14 mouse cellular contexts compared by ENCODE assay signal in the genomic region with DNA sequence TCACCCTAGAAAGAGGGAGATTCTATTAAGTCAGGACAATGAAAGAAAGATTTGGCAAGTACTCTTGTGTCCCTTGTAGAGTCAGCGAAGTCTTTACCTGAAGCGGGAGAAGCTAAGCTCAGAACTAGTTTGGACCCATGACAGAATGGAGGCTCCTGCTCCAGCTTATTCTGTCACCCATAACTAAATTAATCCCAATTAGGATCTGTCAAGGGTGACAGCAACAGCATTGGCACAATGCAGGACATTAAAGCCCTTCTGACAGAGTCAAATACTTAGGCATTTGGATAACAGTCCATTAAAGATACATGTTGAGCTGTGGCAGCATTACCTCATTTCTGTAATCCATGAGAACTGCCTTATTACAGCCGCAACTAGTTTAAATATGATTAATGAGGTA.
"Had no signal": no experiment of that assay in that cellular context is flagged by ENCODE, and none has a peak within 500 bp of the region (broad histone marks: within the 10 kb centered on the region; RNA-seq: fewer than 3 reads in every experiment).

No protein-coding gene starts in this region.

- H3K27me3 ChIP-seq: intestine, embryonic 15.5 days; kidney, embryonic 15.5 days; limb, embryonic 15.5 days; liver, embryonic 12.5 days; megakaryocyte, embryonic 14.5 days; neural tube, embryonic 12.5 days had no signal

- H3K4me2 ChIP-seq: intestine, embryonic 15.5 days; kidney, embryonic 15.5 days; limb, embryonic 15.5 days; liver, embryonic 12.5 days; lung, embryonic 14.5 days; neural tube, embryonic 12.5 days had no signal

- H3K4me3 ChIP-seq: intestine, embryonic 15.5 days; kidney, embryonic 15.5 days; limb, embryonic 15.5 days; liver, embryonic 12.5 days; megakaryocyte, embryonic 14.5 days; neural tube, embryonic 12.5 days had no signal

- H3K9me3 ChIP-seq: intestine, embryonic 15.5 days; kidney, embryonic 15.5 days; limb, embryonic 15.5 days; liver, embryonic 12.5 days; megakaryocyte, embryonic 14.5 days; neural tube, embryonic 12.5 days had no signal

- DNase-seq: kidney, adult 18-20 months; kidney, postnatal 14 days; lung, embryonic 14.5 days; lung, postnatal 14 days; right cerebral cortex, adult 18-20 months; right cerebral cortex, postnatal 25 days; thymus, postnatal 36 days had no signal

- H3K36me3 ChIP-seq: intestine, embryonic 15.5 days; kidney, embryonic 15.5 days; limb, embryonic 15.5 days; liver, embryonic 12.5 days; neural tube, embryonic 12.5 days had no signal

- H3K9ac ChIP-seq: intestine, embryonic 15.5 days; kidney, embryonic 15.5 days; limb, embryonic 15.5 days; liver, embryonic 12.5 days; lung, embryonic 14.5 days; neural tube, embryonic 12.5 days had no signal

- H3K4me1 ChIP-seq: intestine, embryonic 15.5 days; kidney, embryonic 15.5 days; limb, embryonic 15.5 days; liver, embryonic 12.5 days; megakaryocyte, embryonic 14.5 days; neural tube, embryonic 12.5 days had no signal

- H3K27ac ChIP-seq: intestine, embryonic 15.5 days; kidney, embryonic 15.5 days; limb, embryonic 15.5 days; liver, embryonic 12.5 days; macrophage; neural tube, embryonic 12.5 days had no signal

- ATAC-seq: intestine, embryonic 15.5 days; liver, embryonic 12.5 days had no signal
